8 mouse cellular contexts compared by ENCODE assay signal in genomic region chr1:171247916-171248315, GRCm38 (mm10). TPM values are rescaled to one million over a fixed set of nuclear protein-coding genes. Genes with fewer than 3 reads are reported as not detected.
DNase-seq lines count a peak whose midpoint lies in the region; ATAC-seq lines count a peak whose summit lies in the region.

No protein-coding gene starts in this region.

- peaks cover 65% of the 10 kb centered on the region for H3K4me1 ChIP-seq in embryonic facial prominence, embryonic 12.5 days
- peaks cover 63% of the 10 kb centered on the region for H3K4me1 ChIP-seq in hindbrain, embryonic 13.5 days (replicated peaks)
- H3K4me1 ChIP-seq in midbrain, embryonic 13.5 days (replicated peaks): peaks cover 57% of the 10 kb centered on the region

- H3K4me3 ChIP-seq in embryonic facial prominence, embryonic 12.5 days: no peak overlapping the region
- peak overlapping the region; percentile 72 for H3K4me3 ChIP-seq in hindbrain, embryonic 13.5 days
- H3K4me3 ChIP-seq in midbrain, embryonic 13.5 days (replicated peaks): peak overlapping the region; percentile 68

- H3K36me3 ChIP-seq in embryonic facial prominence, embryonic 12.5 days: peaks cover 17% of the 10 kb centered on the region
- H3K36me3 ChIP-seq in hindbrain, embryonic 13.5 days: peaks cover 18% of the 10 kb centered on the region
- peaks cover 17% of the 10 kb centered on the region for H3K36me3 ChIP-seq in midbrain, embryonic 13.5 days

- no peak for ATAC-seq in embryonic facial prominence, embryonic 12.5 days (ENCODE audit: insufficient number of reproducible peaks, insufficient read depth, low FRiP score, low TSS enrichment)
- no peak for ATAC-seq in hindbrain, embryonic 13.5 days (ENCODE audit: low FRiP score)
- no peak for ATAC-seq in midbrain, embryonic 13.5 days
- ATAC-seq in granulocyte monocyte progenitor cell, adult 5-6 weeks (replicated peaks; ENCODE audit: poor library complexity, severe bottlenecking): no peak

- H3K27ac ChIP-seq in embryonic facial prominence, embryonic 12.5 days: peak overlapping the region; percentile 94
- peak overlapping the region; percentile 81 for H3K27ac ChIP-seq in hindbrain, embryonic 13.5 days
- peak overlapping the region; percentile 72; the same call in 1 of the 2 replicates for H3K27ac ChIP-seq in midbrain, embryonic 13.5 days

- intact Hi-C loops in heart, postnatal 25 days (cut with DNase I): loop anchor here (2.0 kb wide), 1 partner anchor 33 kb away; the partner anchor contains the start of gene Ppox

- no peaks in the 10 kb centered on the region for H3K27me3 ChIP-seq in embryonic facial prominence, embryonic 12.5 days
- H3K27me3 ChIP-seq in hindbrain, embryonic 13.5 days: no peaks in the 10 kb centered on the region
- H3K27me3 ChIP-seq in midbrain, embryonic 13.5 days: no peaks in the 10 kb centered on the region

- H3K9me3 ChIP-seq in embryonic facial prominence, embryonic 12.5 days: no peaks in the 10 kb centered on the region
- H3K9me3 ChIP-seq in hindbrain, embryonic 13.5 days: no peaks in the 10 kb centered on the region
- no peaks in the 10 kb centered on the region for H3K9me3 ChIP-seq in midbrain, embryonic 13.5 days

- peak; percentile 66 to 70 for DNase-seq in heart, adult 18-20 months
- DNase-seq in heart, postnatal 25 days (ENCODE audit: low spot score): no peak
- DNase-seq in Muller cell, postnatal 12 days (ENCODE audit: inconsistent ontology term): no peak
- DNase-seq in spleen, postnatal 10 days (ENCODE audit: low spot score in 2 of 2): no peak

- WGBS in embryonic facial prominence, embryonic 12.5 days: 20% methylated on average over 4 of the region's 4 CpGs
- 25% methylated on average over 4 of the region's 4 CpGs for WGBS in hindbrain, embryonic 13.5 days
- WGBS in midbrain, embryonic 13.5 days: 26% methylated on average over 4 of the region's 4 CpGs

- H3K4me2 ChIP-seq in embryonic facial prominence, embryonic 12.5 days (replicated peaks): peak overlapping the region; percentile 62
- peak overlapping the region; percentile 65 for H3K4me2 ChIP-seq in hindbrain, embryonic 13.5 days
- peak overlapping the region; percentile 80 for H3K4me2 ChIP-seq in midbrain, embryonic 13.5 days (replicated peaks)

- H3K9ac ChIP-seq in embryonic facial prominence, embryonic 12.5 days: peak overlapping the region; percentile 49; the same call in 1 of the 2 replicates
- 0 out of 2 replicates have a peak overlapping the region, but pooled peaks have one; percentile 62 for H3K9ac ChIP-seq in hindbrain, embryonic 13.5 days
- peak overlapping the region; percentile 56 for H3K9ac ChIP-seq in midbrain, embryonic 13.5 days (replicated peaks)

RNA-seq across cellular contexts. Expression of gene Adamts4, which starts 2.3 kb away (rescaled TPM):
- total RNA-seq in heart, adult 18-20 months (2021): 1 to 10 TPM in 1 of 2 experiments, under 1 TPM in 1; 0.57 to 1.2 TPM
- 1 to 10 TPM in 1 of 2 experiments, under 1 TPM in 1; 0.49 to 2.0 TPM for total RNA-seq in heart, postnatal 25 days (2021)
- 18.2 and 18.6 TPM in 2 replicates for polyA plus RNA-seq in embryonic facial prominence, embryonic 12.5 days (2016; fragmentation: Nextera tagmentation; extraction: Ambion mirVana)
- 4.9 and 5.0 TPM in 2 replicates for polyA plus RNA-seq in hindbrain, embryonic 13.5 days (2015; fragmentation: Nextera tagmentation; extraction: Ambion mirVana)
- polyA plus RNA-seq in midbrain, embryonic 13.5 days (2015; fragmentation: Nextera tagmentation; extraction: Ambion mirVana): 6.5 and 7.4 TPM in 2 replicates
- total RNA-seq in granulocyte monocyte progenitor cell, adult 5-6 weeks (2014; fragmentation: Nextera tagmentation): not detected in 2 replicates
- not detected in 2 replicates for total RNA-seq in granulocyte monocyte progenitor cell, adult 5-6 weeks (2017)

RNA-seq across cellular contexts. Expression of gene Ndufs2, which starts 3.3 kb away (rescaled TPM):
- 1,000 to 10,000 TPM; 1,592 to 1,593 TPM for total RNA-seq in heart, adult 18-20 months (2021)
- total RNA-seq in heart, postnatal 25 days (2021): 1,000 to 10,000 TPM; 1,437 to 1,441 TPM
- 236 and 243 TPM in 2 replicates for polyA plus RNA-seq in embryonic facial prominence, embryonic 12.5 days (2016; fragmentation: Nextera tagmentation; extraction: Ambion mirVana)
- polyA plus RNA-seq in hindbrain, embryonic 13.5 days (2015; fragmentation: Nextera tagmentation; extraction: Ambion mirVana): 222 and 228 TPM in 2 replicates
- polyA plus RNA-seq in midbrain, embryonic 13.5 days (2015; fragmentation: Nextera tagmentation; extraction: Ambion mirVana): 231 and 234 TPM in 2 replicates
- total RNA-seq in granulocyte monocyte progenitor cell, adult 5-6 weeks (2014; fragmentation: Nextera tagmentation): 270 and 271 TPM in 2 replicates
- 358 and 391 TPM in 2 replicates for total RNA-seq in granulocyte monocyte progenitor cell, adult 5-6 weeks (2017)

RNA-seq across cellular contexts. Expression of gene Fcer1g, which starts 13.8 kb away (rescaled TPM):
- 10 to 100 TPM; 10.2 to 13.4 TPM for total RNA-seq in heart, adult 18-20 months (2021)
- total RNA-seq in heart, postnatal 25 days (2021): 10 to 100 TPM; 11.0 to 12.9 TPM
- 23.3 and 23.6 TPM in 2 replicates for polyA plus RNA-seq in embryonic facial prominence, embryonic 12.5 days (2016; fragmentation: Nextera tagmentation; extraction: Ambion mirVana)
- 29.4 and 33.8 TPM in 2 replicates for polyA plus RNA-seq in hindbrain, embryonic 13.5 days (2015; fragmentation: Nextera tagmentation; extraction: Ambion mirVana)
- polyA plus RNA-seq in midbrain, embryonic 13.5 days (2015; fragmentation: Nextera tagmentation; extraction: Ambion mirVana): 20.2 and 20.8 TPM in 2 replicates
- total RNA-seq in granulocyte monocyte progenitor cell, adult 5-6 weeks (2014; fragmentation: Nextera tagmentation): 327 and 359 TPM in 2 replicates
- total RNA-seq in granulocyte monocyte progenitor cell, adult 5-6 weeks (2017): 143 and 171 TPM in 2 replicates

RNA-seq across cellular contexts. Expression of gene B4galt3, which starts 22.2 kb away (rescaled TPM):
- 10 to 100 TPM; 18.7 to 19.6 TPM for total RNA-seq in heart, adult 18-20 months (2021)
- 10 to 100 TPM; 16.4 to 17.8 TPM for total RNA-seq in heart, postnatal 25 days (2021)
- polyA plus RNA-seq in embryonic facial prominence, embryonic 12.5 days (2016; fragmentation: Nextera tagmentation; extraction: Ambion mirVana): 86.0 and 89.3 TPM in 2 replicates
- 105 and 110 TPM in 2 replicates for polyA plus RNA-seq in hindbrain, embryonic 13.5 days (2015; fragmentation: Nextera tagmentation; extraction: Ambion mirVana)
- polyA plus RNA-seq in midbrain, embryonic 13.5 days (2015; fragmentation: Nextera tagmentation; extraction: Ambion mirVana): 99.0 and 99.8 TPM in 2 replicates
- 24.7 and 25.6 TPM in 2 replicates for total RNA-seq in granulocyte monocyte progenitor cell, adult 5-6 weeks (2014; fragmentation: Nextera tagmentation)
- 14.7 and 19.0 TPM in 2 replicates for total RNA-seq in granulocyte monocyte progenitor cell, adult 5-6 weeks (2017)

RNA-seq across cellular contexts. Expression of gene Apoa2, which starts 23.1 kb away (rescaled TPM):
- 1 to 10 TPM; 2.0 to 2.7 TPM for total RNA-seq in heart, adult 18-20 months (2021)
- 1 to 10 TPM; 2.9 to 3.0 TPM for total RNA-seq in heart, postnatal 25 days (2021)
- 3.5 and 3.7 TPM in 2 replicates for polyA plus RNA-seq in embryonic facial prominence, embryonic 12.5 days (2016; fragmentation: Nextera tagmentation; extraction: Ambion mirVana)
- polyA plus RNA-seq in hindbrain, embryonic 13.5 days (2015; fragmentation: Nextera tagmentation; extraction: Ambion mirVana): 4.4 and 6.0 TPM in 2 replicates
- polyA plus RNA-seq in midbrain, embryonic 13.5 days (2015; fragmentation: Nextera tagmentation; extraction: Ambion mirVana): 2.6 and 5.1 TPM in 2 replicates
- 4.5 and 6.9 TPM in 2 replicates for total RNA-seq in granulocyte monocyte progenitor cell, adult 5-6 weeks (2014; fragmentation: Nextera tagmentation)
- total RNA-seq in granulocyte monocyte progenitor cell, adult 5-6 weeks (2017): 3.7 and 8.0 TPM in 2 replicates

Comparison
In these comparisons a context has a peak if more than half of its experiments do, and no peak if none do; other contexts are left out.
1. DNase-seq: peak in heart, adult 18-20 months (2 of 2); none in heart, postnatal 25 days (single experiment), Muller cell, postnatal 12 days (single experiment) and spleen, postnatal 10 days (0 of 2).
2. RNA of gene Fcer1g, which starts 13.8 kb away (total RNA-seq): 143 to 359 TPM in granulocyte monocyte progenitor cell, adult 5-6 weeks; 10.2 to 13.4 TPM in heart, adult 18-20 months and 11.0 to 12.9 TPM in heart, postnatal 25 days; every median in the first group is over 4 times any median in the second.
3. Peak in every context shown above with its lines, with median percentiles within 50 percentile points of each other: H3K27ac ChIP-seq, H3K4me2 ChIP-seq and H3K9ac ChIP-seq.